17 mouse cellular contexts compared by ENCODE assay signal in the genomic region with DNA sequence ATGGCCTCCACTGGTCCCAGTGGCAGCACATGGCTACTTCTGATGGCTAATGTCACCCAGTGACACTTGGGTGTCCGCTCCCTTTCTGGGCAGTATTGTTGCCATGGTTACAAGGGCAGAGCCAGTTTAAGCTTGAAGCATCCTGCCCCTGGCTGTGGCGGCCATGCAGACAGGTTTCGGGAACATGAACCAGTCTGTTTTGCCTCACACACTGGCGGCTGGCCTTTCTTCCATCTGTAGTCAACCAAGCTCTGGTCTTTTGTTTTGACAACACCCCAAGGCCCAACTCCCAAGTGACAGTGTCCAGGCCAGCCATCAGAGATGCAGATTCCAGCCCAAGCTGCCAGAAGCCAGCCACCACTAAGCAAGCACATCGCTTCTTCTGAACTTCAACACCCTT. TPM values are rescaled to one million over a fixed set of nuclear protein-coding genes. Genes with fewer than 3 reads are reported as not detected.
A peak's percentile ranks its signal among the peaks of the same experiment; 100 is the strongest.
DNase-seq lines count a peak whose midpoint lies in the region; ATAC-seq and TF ChIP-seq lines count a peak whose summit lies in the region.
"Had no signal": no experiment of that assay in that cellular context is flagged by ENCODE, and none has a peak within 500 bp of the region (broad histone marks: within the 10 kb centered on the region; RNA-seq: fewer than 3 reads in every experiment).

No protein-coding gene starts in this region.

- no peaks in the 10 kb centered on the region for H3K4me1 ChIP-seq in forebrain, postnatal 0 days (ENCODE audit: insufficient read depth)
- H3K4me1 ChIP-seq in forebrain, embryonic 13.5 days = no peaks in the 10 kb centered on the region
- H3K4me1 ChIP-seq in kidney, embryonic 14.5 days (ENCODE audit: control insufficient read depth, insufficient read depth, low read length) = no peaks in the 10 kb centered on the region
- H3K4me1 ChIP-seq in small intestine, adult 2 months (ENCODE audit: control insufficient read depth, insufficient read depth, insufficient read length, low read length) = peaks cover 6% of the 10 kb centered on the region; the same call in 1 of the 2 replicates
- H3K4me1 ChIP-seq in cerebellum, adult 2 months (ENCODE audit: control insufficient read depth, insufficient read depth, low read length) = no peaks in the 10 kb centered on the region

- no peak for TF ChIP-seq CTCF in forebrain, postnatal 0 days (IDR thresholded peaks at IDR 0.05; ENCODE audit: low read depth)
- TF ChIP-seq CTCF in small intestine, adult 2 months (IDR thresholded peaks at IDR 0.05; ENCODE audit: extremely low read depth, insufficient read length, insufficient replicate concordance, low read depth, low read length) = no peak
- TF ChIP-seq CTCF in cerebellum, adult 2 months (IDR thresholded peaks at IDR 0.05; ENCODE audit: borderline replicate concordance, insufficient read depth, low read depth, low read length) = no peak

- H3K9ac ChIP-seq in forebrain, postnatal 0 days = no peak overlapping the region
- H3K9ac ChIP-seq in forebrain, embryonic 13.5 days = no peak overlapping the region
- H3K9ac ChIP-seq in kidney, embryonic 14.5 days (ENCODE audit: low read depth, low read length) = no peak overlapping the region

- no peak overlapping the region for H3K4me3 ChIP-seq in forebrain, postnatal 0 days (ENCODE audit: low read depth, low read length)
- H3K4me3 ChIP-seq in forebrain, embryonic 13.5 days = no peak overlapping the region
- no peak overlapping the region for H3K4me3 ChIP-seq in kidney, embryonic 14.5 days (ENCODE audit: low read length)
- no peak overlapping the region for H3K4me3 ChIP-seq in small intestine, adult 2 months (ENCODE audit: low read depth, low read length)
- no peak overlapping the region for H3K4me3 ChIP-seq in cerebellum, adult 2 months (replicated peaks; ENCODE audit: insufficient read depth, low read depth, low read length)

- no peak for TF ChIP-seq POLR2A in small intestine, adult 2 months (IDR thresholded peaks at IDR 0.05; ENCODE audit: low read depth, low read length)
- TF ChIP-seq POLR2A in cerebellum, adult 2 months (IDR thresholded peaks at IDR 0.05; ENCODE audit: borderline replicate concordance, insufficient read depth, low read length) = no peak

- no peaks in the 10 kb centered on the region for H3K36me3 ChIP-seq in forebrain, postnatal 0 days (ENCODE audit: insufficient read depth)
- no peaks in the 10 kb centered on the region for H3K36me3 ChIP-seq in forebrain, embryonic 13.5 days (ENCODE audit: poor library complexity, severe bottlenecking)
- H3K36me3 ChIP-seq in kidney, embryonic 14.5 days (ENCODE audit: control insufficient read depth, insufficient read depth, low read length) = no peaks in the 10 kb centered on the region
- H3K36me3 ChIP-seq in small intestine, adult 2 months (ENCODE audit: control insufficient read depth, insufficient read depth, low read length) = no peaks in the 10 kb centered on the region
- H3K36me3 ChIP-seq: G1E had no signal

- H3K4me2 ChIP-seq in forebrain, postnatal 0 days (ENCODE audit: low read depth) = no peak overlapping the region
- no peak overlapping the region for H3K4me2 ChIP-seq in forebrain, embryonic 13.5 days
- H3K4me2 ChIP-seq in kidney, embryonic 14.5 days (replicated peaks; ENCODE audit: low read depth, low read length) = no peak overlapping the region

- H3K9me3 ChIP-seq in forebrain, postnatal 0 days (ENCODE audit: low read length) = no peaks in the 10 kb centered on the region
- H3K9me3 ChIP-seq in forebrain, embryonic 13.5 days (replicated peaks) = no peaks in the 10 kb centered on the region
- no peaks in the 10 kb centered on the region for H3K9me3 ChIP-seq in kidney, embryonic 14.5 days (ENCODE audit: control insufficient read depth, low read length)
- H3K9me3 ChIP-seq: G1E had no signal

- ATAC-seq in forebrain, postnatal 0 days = peak; percentile 42
- ATAC-seq in forebrain, embryonic 13.5 days = no peak
- ATAC-seq in kidney, embryonic 14.5 days (ENCODE audit: low FRiP score, low TSS enrichment) = no peak
- ATAC-seq: forebrain, embryonic 16.5 days had no signal

- DNase-seq in forebrain, postnatal 0 days = no peak
- peak; percentile 16 for DNase-seq in kidney, adult 9 months
- peak; percentile 13 to 31 for DNase-seq in heart, postnatal 14 days
- DNase-seq in cerebellum, adult 2 months = no peak
- DNase-seq: cerebellum, adult 11 months; gastrocnemius, postnatal 14 days; lung, postnatal 14 days had no signal

- no peaks in the 10 kb centered on the region for H3K27me3 ChIP-seq in forebrain, postnatal 0 days (ENCODE audit: insufficient read depth, low read length)
- 0 out of 2 replicates have a peak, but pooled peaks cover under 1% of the 10 kb centered on the region for H3K27me3 ChIP-seq in forebrain, embryonic 13.5 days
- 0 out of 2 replicates have a peak, but pooled peaks cover 2% of the 10 kb centered on the region for H3K27me3 ChIP-seq in kidney, embryonic 14.5 days (ENCODE audit: control insufficient read depth, insufficient read depth, low read length)
- no peaks in the 10 kb centered on the region for H3K27me3 ChIP-seq in small intestine, adult 2 months (ENCODE audit: control insufficient read depth, insufficient read depth, low read length)
- H3K27me3 ChIP-seq in cerebellum, adult 2 months (ENCODE audit: control insufficient read depth, insufficient read depth, low read length) = no peaks in the 10 kb centered on the region

- intact Hi-C loops in heart, postnatal 14 days (cut with DNase I) = no loop called here

- 53% methylated on average over 5 of the region's 5 CpGs for WGBS in forebrain, postnatal 0 days
- 65% methylated on average over 5 of the region's 5 CpGs for WGBS in forebrain, embryonic 13.5 days
- 58% methylated on average over 5 of the region's 5 CpGs for WGBS in kidney, embryonic 14.5 days
- WGBS in small intestine, adult 2 months = 60% methylated on average over 5 of the region's 5 CpGs
- 49% methylated on average over 5 of the region's 5 CpGs for WGBS in cerebellum, adult 2 months

- no peak overlapping the region for H3K27ac ChIP-seq in forebrain, postnatal 0 days (ENCODE audit: low read depth, low read length)
- H3K27ac ChIP-seq in forebrain, embryonic 13.5 days = no peak overlapping the region
- no peak overlapping the region for H3K27ac ChIP-seq in kidney, embryonic 14.5 days (ENCODE audit: low read depth, low read length)
- H3K27ac ChIP-seq in small intestine, adult 2 months (ENCODE audit: insufficient read depth, low read depth, low read length) = peak overlapping the region; percentile 10; the same call in 1 of the 2 replicates
- no peak overlapping the region for H3K27ac ChIP-seq in cerebellum, adult 2 months (ENCODE audit: insufficient read depth, low read length)
- H3K27ac ChIP-seq: kidney, postnatal 0 days had no signal

RNA-seq across cellular contexts. Expression of a gene that starts 6.8 kb away (rescaled TPM):
- total RNA-seq in forebrain, postnatal 0 days (2014; rRNA removed) = 19.7 and 24.1 TPM in 2 replicates
- polyA plus RNA-seq in forebrain, postnatal 0 days (2015; fragmentation: Nextera tagmentation; extraction: Ambion mirVana) = 15.7 and 22.4 TPM in 2 replicates
- 4.7 and 6.8 TPM in 2 replicates for polyA plus RNA-seq in forebrain, embryonic 13.5 days (2015; fragmentation: Nextera tagmentation; extraction: Ambion mirVana)
- polyA plus RNA-seq in kidney, embryonic 14.5 days (2014; fragmentation: Nextera tagmentation; extraction: Ambion mirVana) = 2.2 and 3.3 TPM in 2 replicates
- under 1 TPM; 0.72 to 0.78 TPM for total RNA-seq in heart, postnatal 14 days (2021)
- polyA plus RNA-seq in small intestine, adult 2 months (2012; rRNA removed) = 4.0 and 5.3 TPM in 2 replicates
- polyA plus RNA-seq in cerebellum, adult 2 months (2012; rRNA removed) = 1.5 and 1.8 TPM in 2 replicates
- total RNA-seq: megakaryocyte-erythroid progenitor cell, adult 5-6 weeks had no signal
- polyA plus RNA-seq: G1E had no signal

RNA-seq across cellular contexts. Expression of a gene that starts 33.8 kb away (rescaled TPM):
- 0.48 TPM in 1 of 2 replicates, not detected in the other for total RNA-seq in forebrain, postnatal 0 days (2014; rRNA removed)
- polyA plus RNA-seq in forebrain, postnatal 0 days (2015; fragmentation: Nextera tagmentation; extraction: Ambion mirVana) = not detected in 2 replicates
- polyA plus RNA-seq in forebrain, embryonic 13.5 days (2015; fragmentation: Nextera tagmentation; extraction: Ambion mirVana) = not detected in 2 replicates
- polyA plus RNA-seq in kidney, embryonic 14.5 days (2014; fragmentation: Nextera tagmentation; extraction: Ambion mirVana) = not detected in 2 replicates
- total RNA-seq in heart, postnatal 14 days (2021) = not detected
- not detected in 2 replicates for polyA plus RNA-seq in small intestine, adult 2 months (2012; rRNA removed)
- not detected in 2 replicates for polyA plus RNA-seq in cerebellum, adult 2 months (2012; rRNA removed)
- total RNA-seq: G1E; gastrocnemius, postnatal 14 days; megakaryocyte-erythroid progenitor cell, adult 5-6 weeks had no signal
- polyA plus RNA-seq: forebrain, embryonic 16.5 days; G1E; heart, embryonic 14.5 days; kidney, postnatal 0 days; liver, embryonic 16.5 days had no signal

RNA-seq across cellular contexts. Expression of a gene that starts 42.9 kb away (rescaled TPM):
- total RNA-seq in forebrain, postnatal 0 days (2014; rRNA removed) = not detected in 2 replicates
- polyA plus RNA-seq in forebrain, postnatal 0 days (2015; fragmentation: Nextera tagmentation; extraction: Ambion mirVana) = not detected in 2 replicates
- polyA plus RNA-seq in forebrain, embryonic 13.5 days (2015; fragmentation: Nextera tagmentation; extraction: Ambion mirVana) = not detected in 2 replicates
- not detected in 2 replicates for polyA plus RNA-seq in kidney, embryonic 14.5 days (2014; fragmentation: Nextera tagmentation; extraction: Ambion mirVana)
- total RNA-seq in heart, postnatal 14 days (2021) = not detected
- not detected in 2 replicates for polyA plus RNA-seq in small intestine, adult 2 months (2012; rRNA removed)
- polyA plus RNA-seq in cerebellum, adult 2 months (2012; rRNA removed) = not detected in 2 replicates
- total RNA-seq: G1E; gastrocnemius, postnatal 14 days; megakaryocyte-erythroid progenitor cell, adult 5-6 weeks had no signal
- polyA plus RNA-seq: forebrain, embryonic 16.5 days; G1E; heart, embryonic 14.5 days; kidney, postnatal 0 days; limb, embryonic 14.5 days; liver, embryonic 16.5 days had no signal

RNA-seq across cellular contexts. Expression of a gene that starts 49.0 kb away (rescaled TPM):
- total RNA-seq in forebrain, postnatal 0 days (2014; rRNA removed) = not detected in 2 replicates
- not detected in 2 replicates for polyA plus RNA-seq in forebrain, postnatal 0 days (2015; fragmentation: Nextera tagmentation; extraction: Ambion mirVana)
- not detected in 2 replicates for polyA plus RNA-seq in forebrain, embryonic 13.5 days (2015; fragmentation: Nextera tagmentation; extraction: Ambion mirVana)
- not detected in 2 replicates for polyA plus RNA-seq in kidney, embryonic 14.5 days (2014; fragmentation: Nextera tagmentation; extraction: Ambion mirVana)
- not detected for total RNA-seq in heart, postnatal 14 days (2021)
- polyA plus RNA-seq in small intestine, adult 2 months (2012; rRNA removed) = not detected in 2 replicates
- not detected in 2 replicates for polyA plus RNA-seq in cerebellum, adult 2 months (2012; rRNA removed)
- total RNA-seq: G1E; gastrocnemius, postnatal 14 days; megakaryocyte-erythroid progenitor cell, adult 5-6 weeks had no signal
- polyA plus RNA-seq: forebrain, embryonic 16.5 days; G1E; heart, embryonic 14.5 days; kidney, postnatal 0 days; limb, embryonic 14.5 days; liver, embryonic 16.5 days had no signal

RNA-seq across cellular contexts. Expression of a gene that starts 59.8 kb away (rescaled TPM):
- total RNA-seq in forebrain, postnatal 0 days (2014; rRNA removed) = not detected in 2 replicates
- polyA plus RNA-seq in forebrain, postnatal 0 days (2015; fragmentation: Nextera tagmentation; extraction: Ambion mirVana) = not detected in 2 replicates
- polyA plus RNA-seq in forebrain, embryonic 13.5 days (2015; fragmentation: Nextera tagmentation; extraction: Ambion mirVana) = not detected in 2 replicates
- not detected in 2 replicates for polyA plus RNA-seq in kidney, embryonic 14.5 days (2014; fragmentation: Nextera tagmentation; extraction: Ambion mirVana)
- total RNA-seq in heart, postnatal 14 days (2021) = not detected
- 0.09 TPM in 1 of 2 replicates, not detected in the other for polyA plus RNA-seq in small intestine, adult 2 months (2012; rRNA removed)
- polyA plus RNA-seq in cerebellum, adult 2 months (2012; rRNA removed) = not detected in 2 replicates
- total RNA-seq: gastrocnemius, postnatal 14 days; megakaryocyte-erythroid progenitor cell, adult 5-6 weeks had no signal
- polyA plus RNA-seq: forebrain, embryonic 16.5 days; G1E; heart, embryonic 14.5 days; kidney, postnatal 0 days; liver, embryonic 16.5 days had no signal

Comparison
In these comparisons a context has a peak if more than half of its experiments do, and no peak if none do; other contexts are left out.
1. DNase-seq: peak in kidney, adult 9 months (single experiment) and heart, postnatal 14 days (2 of 2); none in forebrain, postnatal 0 days (single experiment) and cerebellum, adult 2 months (0 of 2).